Mouse (Mus musculus) limb, embryonic 11.5 days (tissue): ENCODE data around the gene Prss28. TPM values are rescaled to one million over a fixed set of nuclear protein-coding genes. Genes with fewer than 3 reads are reported as not detected.

Experiments
- ATAC-seq: fragments of 200-750 bp; cut with Nextera tagmentation; 2 replicates; pipeline ENCODE4 v1.8.0; 2017; ENCODE audit warnings: low read depth; ENCODE audit not compliant: insufficient number of reproducible peaks, low FRiP score, low TSS enrichment
- DNase-seq: peaks from one replicate; pipeline ENCODE4 v3.0.0-alpha.2; 2015; ENCODE audit warnings: low spot score
- H3K27ac ChIP-seq: fragments of 300-500 bp; sonication (generic); replicated peaks from 2 replicates; pipeline ENCODE4 v1.5.1; 2014; ENCODE audit warnings: low read depth, mild to moderate bottlenecking, low read length
- H3K27me3 ChIP-seq: fragments of 300-500 bp; sonication (generic); 2 replicates; pipeline ENCODE4 v1.6.1; 2014; ENCODE audit warnings: mild to moderate bottlenecking, low read length, mixed read lengths; ENCODE audit not compliant: control insufficient read depth, insufficient read depth
- H3K36me3 ChIP-seq: fragments of 300-500 bp; sonication (generic); 2 replicates; pipeline ENCODE4 v1.6.1; 2014; ENCODE audit warnings: mild to moderate bottlenecking, low read length, moderate library complexity, mixed read lengths; ENCODE audit not compliant: control insufficient read depth, insufficient read depth
- H3K4me1 ChIP-seq: fragments of 300-500 bp; sonication (generic); 2 replicates; pipeline ENCODE4 v1.6.1; 2014; ENCODE audit warnings: low read length, mixed read lengths; ENCODE audit not compliant: control insufficient read depth, insufficient read depth
- H3K4me2 ChIP-seq: fragments of 300-500 bp; sonication (generic); 2 replicates; pipeline ENCODE4 v1.6.1; 2014; ENCODE audit warnings: low read depth, mild to moderate bottlenecking, moderate library complexity; ENCODE audit not compliant: severe bottlenecking
- H3K4me3 ChIP-seq: fragments of 300-500 bp; sonication (generic); 2 replicates; pipeline ENCODE4 v1.5.1; 2014; ENCODE audit warnings: low read depth, low read length
- H3K9ac ChIP-seq: fragments of 300-500 bp; sonication (generic); 2 replicates; pipeline ENCODE4 v1.6.1; 2014; ENCODE audit warnings: mild to moderate bottlenecking, low read length
- H3K9me3 ChIP-seq: fragments of 300-500 bp; sonication (generic); 2 replicates; pipeline ENCODE4 v1.6.1; 2016; ENCODE audit warnings: low read length; ENCODE audit not compliant: control insufficient read depth
- WGBS: fragments of 180-500 bp; shearing (Covaris S2); extraction: QIAGEN DNeasy Blood & Tissue Kit; methylation state at CpG from one replicate; pipeline ENCODE4 v1.1.7; 2014; 5-methylcytosine and 5-hydroxymethylcytosine counted together
- polyA plus RNA-seq: library from polyadenylated mRNA; unstranded; fragments of >200 nt; fragmentation: Nextera tagmentation; extraction: Ambion mirVana; gene quantifications from 2 replicates; pipeline ENCODE4 v1.2.1, GENCODE M21; 2014

Prss28 gene
- polyA plus RNA-seq, 1 experiment from 2014 or later = not detected

DNA sequence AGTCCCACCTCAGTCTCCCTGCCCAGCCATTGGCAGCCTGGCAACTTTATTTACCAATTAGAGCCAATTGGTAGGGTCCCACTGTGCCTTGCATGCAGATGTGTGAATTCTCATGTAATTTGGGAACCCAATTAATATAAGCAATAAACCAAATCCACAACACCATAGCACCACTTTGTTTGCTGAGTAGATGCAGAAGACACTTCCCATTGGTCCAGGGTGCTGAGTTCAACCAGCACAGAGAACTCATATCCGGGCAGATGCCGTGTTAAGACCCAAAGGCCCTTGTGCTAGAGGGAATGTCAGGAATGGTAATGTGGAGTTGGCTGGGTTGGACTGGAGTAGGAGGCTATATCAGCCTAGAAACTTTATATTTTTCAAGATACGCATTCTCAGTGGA, 32.6 kb upstream of the Prss28 start:
- H3K4me3 ChIP-seq = no peak overlapping the region
- no peak overlapping the region for H3K4me2 ChIP-seq
- no peaks in the 10 kb centered on the region for H3K9me3 ChIP-seq
- H3K36me3 ChIP-seq = 0 out of 2 replicates have a peak, but pooled peaks cover 2% of the 10 kb centered on the region
- DNase-seq (no peak), ATAC-seq (no peak)
- WGBS = 96% methylated on average over 3 of the region's 3 CpGs
- H3K27me3 ChIP-seq = no peaks in the 10 kb centered on the region
- H3K4me1 ChIP-seq = peaks cover 12% of the 10 kb centered on the region
- no peak overlapping the region for H3K9ac ChIP-seq
- no peak overlapping the region for H3K27ac ChIP-seq

DNA sequence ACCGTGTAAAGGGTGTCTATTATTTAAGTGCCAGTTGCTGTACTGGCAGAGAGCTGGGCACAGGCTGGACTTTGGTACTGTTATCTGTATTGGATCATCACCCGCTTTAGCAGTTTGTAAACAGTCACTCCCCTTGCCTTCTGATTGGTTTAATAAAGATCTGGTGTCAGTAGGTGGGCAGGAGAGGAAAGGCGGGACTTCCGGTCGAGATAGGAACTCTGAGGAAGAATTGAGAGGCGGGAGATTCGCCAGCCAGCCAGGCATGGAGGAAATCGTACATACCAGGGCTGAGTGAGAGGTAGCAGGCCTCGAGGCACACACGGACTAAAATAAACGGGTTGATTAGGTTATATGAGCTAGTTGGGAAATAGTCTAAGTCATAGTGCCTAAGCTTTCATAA, 26.3 kb upstream of the Prss28 start:
- DNase-seq (no peak), ATAC-seq (no peak)
- Histone ChIP-seq H3K4me3 (no peak overlapping the region), H3K27me3 (no peaks in the 10 kb centered on the region), H3K9me3 (no peaks in the 10 kb centered on the region), H3K4me1 (no peaks in the 10 kb centered on the region), H3K36me3 (no peaks in the 10 kb centered on the region), H3K9ac (no peak overlapping the region), H3K27ac (no peak overlapping the region), H3K4me2 (no peak overlapping the region)
- 44% methylated on average over 11 of the region's 11 CpGs for WGBS

DNA sequence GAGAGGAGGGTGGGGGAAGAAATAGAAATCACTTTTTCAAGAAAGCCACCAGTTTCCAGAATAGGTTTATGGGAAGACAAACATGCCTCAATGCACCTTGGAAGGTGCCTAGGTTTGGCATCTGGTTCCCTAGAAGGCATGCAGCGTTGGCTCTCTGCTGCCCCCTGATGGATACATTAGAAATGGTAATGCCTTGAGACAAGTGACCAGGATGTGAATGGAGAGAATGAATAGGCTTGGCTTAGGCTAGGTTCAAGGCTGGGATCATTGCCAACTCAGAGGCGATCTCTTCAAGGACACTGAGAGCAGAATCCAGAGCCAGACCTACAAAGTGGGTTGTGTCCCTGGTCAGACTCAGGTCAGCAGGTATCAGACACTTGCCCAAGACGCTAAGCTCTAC, 23.4 kb upstream of the Prss28 start:
- Histone ChIP-seq H3K4me3 (no peak overlapping the region), H3K4me1 (no peaks in the 10 kb centered on the region), H3K4me2 (no peak overlapping the region), H3K27me3 (no peaks in the 10 kb centered on the region), H3K9me3 (no peaks in the 10 kb centered on the region), H3K9ac (no peak overlapping the region), H3K36me3 (no peaks in the 10 kb centered on the region), H3K27ac (no peak overlapping the region)
- peak; percentile 81 for DNase-seq
- WGBS = 17% methylated on average over 3 of the region's 3 CpGs
- ATAC-seq = no peak

DNA sequence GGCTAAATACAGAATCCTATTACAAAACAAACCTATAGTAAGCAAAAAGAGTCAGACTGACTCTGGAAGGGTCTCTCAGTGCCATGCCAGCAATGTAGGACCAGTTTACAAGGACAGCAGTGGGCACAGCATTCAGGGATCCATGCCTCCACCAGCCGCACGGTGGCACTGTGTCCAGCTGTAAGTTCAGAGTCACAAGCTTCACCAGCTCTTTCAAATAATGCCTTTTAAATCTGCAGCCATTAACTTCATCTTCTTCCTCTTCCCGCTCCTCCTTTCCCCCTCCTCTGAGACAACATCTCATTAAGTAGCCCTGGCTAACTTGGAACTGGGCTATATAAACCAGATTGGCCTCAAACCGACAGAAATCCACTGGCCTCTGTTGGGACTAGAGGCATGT, 19.6 kb upstream of the Prss28 start:
- DNase-seq (peak; percentile 67), ATAC-seq (no peak)
- Histone ChIP-seq H3K4me2 (no peak overlapping the region), H3K27me3 (no peaks in the 10 kb centered on the region), H3K9me3 (no peaks in the 10 kb centered on the region), H3K36me3 (no peaks in the 10 kb centered on the region), H3K4me1 (no peaks in the 10 kb centered on the region), H3K9ac (no peak overlapping the region), H3K27ac (no peak overlapping the region), H3K4me3 (no peak overlapping the region)
- 23% methylated on average over 4 of the region's 4 CpGs for WGBS

DNA sequence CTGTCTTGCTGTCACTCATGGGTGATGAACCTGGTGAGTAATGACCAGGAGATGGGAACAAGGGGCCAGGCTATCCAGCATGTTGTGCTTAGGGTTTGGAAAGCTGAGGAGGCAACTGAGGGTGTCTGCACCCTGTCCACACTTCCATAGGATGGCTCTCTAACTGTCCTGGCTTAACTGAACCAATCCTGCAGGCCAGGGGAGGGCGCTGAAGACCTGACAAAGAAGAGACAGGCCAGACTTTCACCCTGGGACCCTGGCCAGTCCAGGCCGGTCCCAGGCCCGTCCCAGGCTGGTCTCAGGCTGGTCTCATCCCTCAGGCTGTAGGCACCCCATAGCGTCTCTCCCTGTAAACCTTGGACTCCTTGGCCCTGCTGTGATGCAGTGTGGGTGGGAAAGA, 18.0 kb upstream of the Prss28 start:
- Histone ChIP-seq H3K9me3 (no peaks in the 10 kb centered on the region), H3K27ac (no peak overlapping the region), H3K36me3 (no peaks in the 10 kb centered on the region), H3K9ac (no peak overlapping the region), H3K4me3 (no peak overlapping the region), H3K4me2 (no peak overlapping the region), H3K4me1 (no peaks in the 10 kb centered on the region), H3K27me3 (no peaks in the 10 kb centered on the region)
- no peak for ATAC-seq
- DNase-seq = no peak
- WGBS = 33% methylated on average over 4 of the region's 4 CpGs

DNA sequence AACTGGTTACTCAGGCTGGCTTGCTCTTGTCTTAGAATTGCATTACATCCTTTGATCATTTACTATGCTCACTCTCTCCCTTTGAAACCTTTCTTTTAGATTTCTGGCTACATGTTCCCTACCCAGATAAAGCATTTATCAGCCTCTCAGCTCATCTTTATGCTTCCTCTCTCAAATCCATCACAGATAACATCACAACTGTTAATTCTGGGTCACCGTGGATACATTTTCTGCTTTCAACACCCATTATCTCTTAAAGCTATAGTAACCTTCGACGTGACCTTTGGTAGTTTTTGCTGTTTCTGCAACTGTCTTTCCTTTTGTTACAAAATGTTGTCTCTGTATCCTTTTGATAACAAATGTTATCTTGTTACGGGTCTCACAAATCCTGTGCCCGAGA, 15.0 kb upstream of the Prss28 start:
- Histone ChIP-seq H3K4me1 (no peaks in the 10 kb centered on the region), H3K9me3 (no peaks in the 10 kb centered on the region), H3K4me3 (no peak overlapping the region), H3K27ac (no peak overlapping the region), H3K27me3 (no peaks in the 10 kb centered on the region), H3K4me2 (no peak overlapping the region), H3K36me3 (no peaks in the 10 kb centered on the region), H3K9ac (no peak overlapping the region)
- DNase-seq (no peak), ATAC-seq (no peak)
- 80% methylated on average over 5 of the region's 5 CpGs for WGBS

DNA sequence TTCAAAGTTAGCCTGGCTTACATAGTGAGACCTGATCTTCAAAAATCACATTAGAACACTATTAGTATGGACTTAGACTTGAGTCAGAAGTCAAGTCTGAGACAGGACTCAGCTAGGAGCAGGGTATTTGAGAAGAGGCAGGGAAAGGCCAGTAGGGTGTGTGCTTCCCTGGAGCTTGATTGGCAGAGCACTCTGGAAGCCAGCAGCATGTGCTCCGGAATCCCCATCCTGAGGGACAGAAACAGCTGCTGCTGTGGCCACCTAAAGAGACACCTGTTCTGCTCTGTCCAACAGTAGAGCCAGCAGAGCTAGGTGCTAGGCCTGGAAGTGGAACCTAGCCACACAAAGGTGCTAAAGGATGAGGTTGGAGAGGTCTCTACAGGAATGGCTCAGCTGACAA, 14.3 kb upstream of the Prss28 start:
- Histone ChIP-seq H3K4me2 (no peak overlapping the region), H3K9me3 (no peaks in the 10 kb centered on the region), H3K27ac (no peak overlapping the region), H3K9ac (no peak overlapping the region), H3K36me3 (no peaks in the 10 kb centered on the region), H3K4me3 (no peak overlapping the region), H3K27me3 (no peaks in the 10 kb centered on the region), H3K4me1 (no peaks in the 10 kb centered on the region)
- no peak for DNase-seq
- no peak for ATAC-seq
- WGBS = 68% methylated on average over 1 of the region's 1 CpGs

DNA sequence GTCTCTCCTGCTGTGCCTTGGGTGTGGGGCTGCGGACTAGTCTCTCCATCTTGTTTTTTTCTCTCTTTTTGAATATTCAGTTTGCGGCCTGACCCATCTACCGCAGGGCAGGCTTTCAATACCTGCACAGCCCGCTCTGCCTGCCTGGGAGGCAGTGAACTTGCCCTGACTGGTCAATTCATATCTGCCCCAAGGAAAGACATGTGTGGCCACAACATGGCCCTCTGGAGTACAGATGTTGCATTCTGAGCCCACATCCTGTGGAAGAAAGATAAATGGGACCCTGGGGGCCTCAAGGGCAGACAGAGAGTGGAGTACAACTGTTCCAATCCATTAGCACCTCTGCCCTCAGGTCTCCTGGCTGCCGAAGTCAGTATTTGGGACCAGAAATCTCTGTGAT, 10.4 kb upstream of the Prss28 start, which contains the start of gene Prss34:
Prss34 (plus strand) TSS at position 301 of the 400 bp plus-strand sequence.
- DNase-seq (no peak), ATAC-seq (no peak)
- H3K4me2 ChIP-seq = no peak within 1 kb of the TSS
- H3K4me3 ChIP-seq = no peak within 1 kb of the TSS
- H3K9me3 ChIP-seq = no peaks in the 10 kb centered on the region
- no peak within 1 kb of the TSS for H3K9ac ChIP-seq
- H3K36me3 ChIP-seq = no peaks in the 10 kb centered on the region
- no peaks in the 10 kb centered on the region for H3K4me1 ChIP-seq
- 79% methylated on average over 5 of the region's 5 CpGs for WGBS
- H3K27me3 ChIP-seq = no peaks in the 10 kb centered on the region
- H3K27ac ChIP-seq = no peak within 1 kb of the TSS

DNA sequence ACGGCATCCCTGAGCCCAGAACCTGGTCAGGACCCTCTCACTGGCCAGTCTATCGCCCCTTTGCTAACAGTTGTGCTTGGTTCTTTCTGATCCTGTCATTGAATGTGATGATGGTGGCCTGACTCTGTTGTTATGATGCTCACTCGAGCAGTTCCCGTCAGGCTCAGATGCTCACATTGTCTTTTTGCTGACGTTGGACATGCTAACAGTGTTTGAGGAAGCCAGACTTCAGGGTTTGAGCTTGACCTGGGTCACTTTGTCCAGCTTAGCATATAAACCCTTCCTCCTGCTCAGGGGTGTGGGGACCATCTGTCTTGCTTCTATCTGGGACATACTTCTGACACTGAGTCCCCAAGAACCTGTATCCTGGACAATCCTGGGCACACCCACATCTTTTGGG, 9.9 kb downstream of the Prss28 start, which contains the start of gene Prss29:
Prss29 (plus strand) TSS at position 301 of the 400 bp plus-strand sequence.
- H3K36me3 ChIP-seq = no peaks in the 10 kb centered on the region
- ATAC-seq (no peak), DNase-seq (no peak)
- no peak within 1 kb of the TSS for H3K4me3 ChIP-seq
- no peak within 1 kb of the TSS for H3K27ac ChIP-seq
- no peaks in the 10 kb centered on the region for H3K4me1 ChIP-seq
- 77% methylated on average over 5 of the region's 5 CpGs for WGBS
- no peaks in the 10 kb centered on the region for H3K9me3 ChIP-seq
- H3K27me3 ChIP-seq = no peaks in the 10 kb centered on the region
- no peak within 1 kb of the TSS for H3K4me2 ChIP-seq
- no peak within 1 kb of the TSS for H3K9ac ChIP-seq
